Mouse (Mus musculus) spleen, postnatal 4 days (tissue): ENCODE results near the gene Slc25a36.

Source experiments
- DNase-seq, 2 experiments: peaks; one replicate each; pipeline ENCODE4 v3.0.0; 2022; ENCODE audit warnings: low spot score in 2 of 2

Slc25a36 gene

GRCm38 (mm10) chr9:97111506-97111905 is 549 bp upstream of the Slc25a36 start:
- DNase-seq, result no peak

- DNase-seq, result no peak
These were observed 4.3 kb downstream of the Slc25a36 start for GRCm38 (mm10) chr9:97106481-97107160.

- DNase-seq, result no peak
These were observed 5.5 kb downstream of the Slc25a36 start for GRCm38 (mm10) chr9:97105400-97105985.

- no peak for DNase-seq
These were observed 7.4 kb downstream of the Slc25a36 start for GRCm38 (mm10) chr9:97103376-97104061.

GRCm38 (mm10) chr9:97098985-97099384 is 12.0 kb downstream of the Slc25a36 start:
- DNase-seq, result no peak

GRCm38 (mm10) chr9:97096180-97096579 is 14.8 kb downstream of the Slc25a36 start:
- DNase-seq, result no peak

GRCm38 (mm10) chr9:97087850-97088249 is 23.1 kb downstream of the Slc25a36 start:
- DNase-seq, result no peak

GRCm38 (mm10) chr9:97084628-97085027 is 26.3 kb downstream of the Slc25a36 start:
- no peak for DNase-seq

GRCm38 (mm10) chr9:97081106-97081862 is 29.7 kb downstream of the Slc25a36 start:
- DNase-seq, result no peak

GRCm38 (mm10) chr9:97069911-97070310 is 41.0 kb downstream of the Slc25a36 start:
- no peak for DNase-seq

- DNase-seq, result no peak
These were observed 41.5 kb downstream of the Slc25a36 start for GRCm38 (mm10) chr9:97069466-97069865.

GRCm38 (mm10) chr9:97068201-97069095 is 42.5 kb downstream of the Slc25a36 start:
- DNase-seq, result peak; percentile 53 to 79

GRCm38 (mm10) chr9:97067761-97068160 is 43.2 kb downstream of the Slc25a36 start:
- no peak for DNase-seq

- no peak for DNase-seq
These were observed 45.1 kb downstream of the Slc25a36 start for GRCm38 (mm10) chr9:97065885-97066284.

- no peak for DNase-seq
These were observed 45.7 kb downstream of the Slc25a36 start for GRCm38 (mm10) chr9:97065216-97065615.

GRCm38 (mm10) chr9:97064161-97064560 is 46.8 kb downstream of the Slc25a36 start:
- no peak for DNase-seq

GRCm38 (mm10) chr9:97061696-97062095 is 49.3 kb downstream of the Slc25a36 start:
- DNase-seq, result no peak

- DNase-seq, result no peak
These were observed 54.2 kb downstream of the Slc25a36 start for GRCm38 (mm10) chr9:97056541-97057338.

- no peak for DNase-seq
These were observed 55.1 kb downstream of the Slc25a36 start for GRCm38 (mm10) chr9:97055906-97056305.

GRCm38 (mm10) chr9:97051176-97051575 is 59.8 kb downstream of the Slc25a36 start:
- DNase-seq, result no peak
